Mouse (Mus musculus) spleen, adult 12 weeks (tissue): ENCODE data around the gene 4930402F06Rik.

ENCODE experiments used
- DNase-seq: peaks from one replicate; pipeline ENCODE4 v3.0.0; 2022; ENCODE audit warnings: low spot score

4930402F06Rik gene

GRCm38 (mm10) chr2:35397096-35397495 is at the start of gene 4930402F06Rik:
Gene 4930402F06Rik, minus strand, starts transcription at chr2:35397175.
- no peak for DNase-seq

- DNase-seq, result no peak
Observed at GRCm38 (mm10) chr2:35446300-35446699, 49.3 kb upstream of the 4930402F06Rik start.

GRCm38 (mm10) chr2:35445610-35446009 is 48.6 kb upstream of the 4930402F06Rik start:
- no peak for DNase-seq

GRCm38 (mm10) chr2:35444764-35445262 is 47.8 kb upstream of the 4930402F06Rik start:
- no peak for DNase-seq

- DNase-seq, result no peak
Observed at GRCm38 (mm10) chr2:35443981-35444763, 47.2 kb upstream of the 4930402F06Rik start.

- DNase-seq, result no peak
Observed at GRCm38 (mm10) chr2:35443325-35443724, 46.4 kb upstream of the 4930402F06Rik start.

GRCm38 (mm10) chr2:35442079-35442478 is 45.1 kb upstream of the 4930402F06Rik start:
- DNase-seq, result no peak

GRCm38 (mm10) chr2:35441419-35441818 is 44.4 kb upstream of the 4930402F06Rik start:
- no peak for DNase-seq

GRCm38 (mm10) chr2:35440480-35440879 is 43.5 kb upstream of the 4930402F06Rik start:
- no peak for DNase-seq

- DNase-seq, result no peak
Observed at GRCm38 (mm10) chr2:35437796-35438195, 40.8 kb upstream of the 4930402F06Rik start.

GRCm38 (mm10) chr2:35434576-35435123 is 37.7 kb upstream of the 4930402F06Rik start:
- no peak for DNase-seq

- DNase-seq, result no peak
Observed at GRCm38 (mm10) chr2:35433428-35433827, 36.5 kb upstream of the 4930402F06Rik start.

- DNase-seq, result no peak
Observed at GRCm38 (mm10) chr2:35432472-35432871, 35.5 kb upstream of the 4930402F06Rik start.

- DNase-seq, result no peak
Observed at GRCm38 (mm10) chr2:35432011-35432410, 35.0 kb upstream of the 4930402F06Rik start.

- DNase-seq, result no peak
Observed at GRCm38 (mm10) chr2:35430806-35431205, 33.8 kb upstream of the 4930402F06Rik start.

- DNase-seq, result no peak
Observed at GRCm38 (mm10) chr2:35428615-35429300, 31.8 kb upstream of the 4930402F06Rik start.

- no peak for DNase-seq
Observed at GRCm38 (mm10) chr2:35427559-35427958, 30.6 kb upstream of the 4930402F06Rik start.

- no peak for DNase-seq
Observed at GRCm38 (mm10) chr2:35423711-35424339, 26.9 kb upstream of the 4930402F06Rik start.

GRCm38 (mm10) chr2:35422384-35422783 is 25.4 kb upstream of the 4930402F06Rik start:
- no peak for DNase-seq

- DNase-seq, result no peak
Observed at GRCm38 (mm10) chr2:35420681-35421080, 23.7 kb upstream of the 4930402F06Rik start.

- DNase-seq, result no peak
Observed at GRCm38 (mm10) chr2:35419671-35420070, 22.7 kb upstream of the 4930402F06Rik start.

- no peak for DNase-seq
Observed at GRCm38 (mm10) chr2:35419243-35419642, 22.3 kb upstream of the 4930402F06Rik start.
